Mouse (Mus musculus) midbrain, embryonic 14.5 days (tissue): Measurements from ENCODE around the gene Ikzf3. TPM values are rescaled to one million over a fixed set of nuclear protein-coding genes. Genes with fewer than 3 reads are reported as not detected.

Experiments
- ATAC-seq: fragments of 200-750 bp; cut with Nextera tagmentation; 2 replicates; pipeline ENCODE4 v1.8.0; 2017; ENCODE audit warnings: moderate number of reproducible peaks, moderate library complexity; ENCODE audit not compliant: low FRiP score, low TSS enrichment
- DNase-seq: peaks from one replicate; pipeline ENCODE4 v3.0.0-alpha.2; 2015
- H3K27ac ChIP-seq: fragments of 300-500 bp; sonication (generic); replicated peaks from 2 replicates; pipeline ENCODE4 v1.5.1; 2014; ENCODE audit warnings: mild to moderate bottlenecking, low read depth, low read length, moderate library complexity
- H3K27me3 ChIP-seq: fragments of 300-500 bp; sonication (generic); 2 replicates; pipeline ENCODE4 v1.6.1; 2014; ENCODE audit warnings: low read length, control low read depth, mixed read lengths; ENCODE audit not compliant: control insufficient read depth, insufficient read depth
- H3K36me3 ChIP-seq: fragments of 300-500 bp; sonication (generic); 2 replicates; pipeline ENCODE4 v1.6.1; 2014; ENCODE audit warnings: low read length, control low read depth; ENCODE audit not compliant: control insufficient read depth, insufficient read depth
- H3K4me1 ChIP-seq: fragments of 300-500 bp; sonication (generic); 2 replicates; pipeline ENCODE4 v1.6.1; 2014; ENCODE audit warnings: mild to moderate bottlenecking, antibody characterized with exemption, low read length, control low read depth; ENCODE audit not compliant: control insufficient read depth, insufficient read depth
- H3K4me2 ChIP-seq: fragments of 300-500 bp; sonication (generic); 2 replicates; pipeline ENCODE4 v1.6.1; 2014; ENCODE audit warnings: mild to moderate bottlenecking, low read length, moderate library complexity
- H3K4me3 ChIP-seq: fragments of 300-500 bp; sonication (generic); replicated peaks from 2 replicates; pipeline ENCODE4 v1.5.1; 2014; ENCODE audit warnings: low read depth, low read length
- H3K9ac ChIP-seq: fragments of 300-500 bp; sonication (generic); replicated peaks from 2 replicates; pipeline ENCODE4 v1.6.1; 2014; ENCODE audit warnings: mild to moderate bottlenecking, low read length, moderate library complexity
- H3K9me3 ChIP-seq: fragments of 300-500 bp; sonication (generic); 2 replicates; pipeline ENCODE4 v1.6.1; 2016; ENCODE audit warnings: low read length, control low read depth, mixed read lengths; ENCODE audit not compliant: control insufficient read depth
- WGBS: fragments of 180-500 bp; shearing (Covaris S2); extraction: QIAGEN DNeasy Blood & Tissue Kit; methylation state at CpG from one replicate; pipeline ENCODE4 v1.1.7; 2014; 5-methylcytosine and 5-hydroxymethylcytosine counted together
- polyA plus RNA-seq: library from polyadenylated mRNA; unstranded; fragments of >200 nt; fragmentation: Nextera tagmentation; extraction: Ambion mirVana; gene quantifications from 2 replicates; pipeline ENCODE4 v1.2.1, GENCODE M21; 2014

The Ikzf3 gene
- polyA plus RNA-seq, 1 experiment from 2014 or later, result not detected

DNA sequence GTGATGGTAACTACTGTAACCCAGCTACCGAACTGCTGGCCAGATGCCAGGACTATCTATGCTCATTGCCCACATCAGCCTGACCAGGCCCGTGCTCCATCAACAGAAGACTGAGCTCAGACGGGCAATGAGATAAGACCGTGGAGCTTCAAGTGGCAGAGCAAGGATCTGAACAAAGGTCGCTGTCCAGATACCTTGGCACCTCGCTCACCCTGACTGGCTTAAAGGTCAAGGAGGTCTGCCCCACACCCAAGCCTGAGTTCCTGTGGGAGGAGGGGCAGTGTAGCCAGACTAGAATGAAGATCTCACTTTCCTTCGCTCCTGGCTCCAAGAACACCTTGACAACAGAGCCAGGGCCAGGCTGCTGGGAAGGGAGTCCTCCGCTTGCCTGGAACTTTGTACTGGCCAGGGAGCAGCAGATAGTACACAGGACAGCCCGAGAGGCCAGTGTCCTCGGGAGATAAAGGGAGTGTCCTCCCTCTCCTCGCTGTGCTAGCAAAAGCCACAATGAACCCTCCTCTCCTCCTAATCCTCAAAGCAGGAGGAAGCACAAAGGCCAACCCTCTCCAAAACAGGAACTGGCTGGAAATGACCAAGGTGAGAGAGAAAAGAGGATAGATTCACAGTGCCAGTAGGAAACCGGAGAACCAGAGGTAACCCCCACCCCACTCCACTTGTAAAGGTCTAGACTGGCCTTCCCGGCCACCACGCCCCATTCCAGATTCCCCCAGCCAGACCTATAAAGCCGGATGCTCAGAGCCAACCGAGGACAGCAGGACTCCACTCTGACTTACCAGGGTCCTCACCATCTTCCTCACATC, 34.7 kb upstream of the Ikzf3 start:
- H3K27me3 ChIP-seq, result no peaks in the 10 kb centered on the region
- 72% methylated on average over 16 of the region's 16 CpGs for WGBS
- no peak overlapping the region for H3K27ac ChIP-seq
- no peaks in the 10 kb centered on the region for H3K9me3 ChIP-seq
- H3K4me2 ChIP-seq, result no peak overlapping the region
- peaks cover 5% of the 10 kb centered on the region for H3K4me1 ChIP-seq
- no peak for DNase-seq
- H3K4me3 ChIP-seq, result no peak overlapping the region
- no peak overlapping the region for H3K9ac ChIP-seq
- ATAC-seq, result no peak
- peaks cover 34% of the 10 kb centered on the region for H3K36me3 ChIP-seq

- H3K4me3 ChIP-seq, result no peak overlapping the region
- no peaks in the 10 kb centered on the region for H3K27me3 ChIP-seq
- WGBS, result 90% methylated on average over 5 of the region's 5 CpGs
- H3K9me3 ChIP-seq, result no peaks in the 10 kb centered on the region
- H3K27ac ChIP-seq, result no peak overlapping the region
- DNase-seq, result no peak
- peaks cover 25% of the 10 kb centered on the region for H3K36me3 ChIP-seq
- no peaks in the 10 kb centered on the region for H3K4me1 ChIP-seq
- no peak overlapping the region for H3K9ac ChIP-seq
- H3K4me2 ChIP-seq, result no peak overlapping the region
- no peak for ATAC-seq
Measured at GRCm38 (mm10) chr11:98577776-98578175, 31.9 kb upstream of the Ikzf3 start.

DNA sequence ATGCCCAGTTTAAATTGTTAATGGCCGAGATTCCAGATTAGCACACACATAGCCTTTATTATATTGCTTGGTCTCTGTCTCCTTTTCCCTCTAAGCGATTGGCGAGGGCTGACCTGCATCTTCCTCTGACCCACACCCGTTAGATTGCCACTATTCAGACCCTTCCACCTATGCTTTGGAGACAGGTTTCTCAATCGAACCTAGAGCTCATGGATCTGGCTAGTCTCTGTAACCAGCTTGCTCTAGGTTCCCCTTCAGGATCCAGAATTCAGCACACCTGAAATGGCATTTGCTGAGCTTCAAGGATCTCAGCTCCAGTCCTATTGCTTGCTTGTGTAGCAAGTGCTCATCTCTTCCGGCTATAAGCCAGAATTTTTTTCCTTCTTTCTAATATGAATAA, 23.6 kb upstream of the Ikzf3 start:
- Histone ChIP-seq H3K4me3 (no peak overlapping the region), H3K27ac (no peak overlapping the region), H3K9ac (no peak overlapping the region), H3K27me3 (no peaks in the 10 kb centered on the region), H3K36me3 (no peaks in the 10 kb centered on the region), H3K4me1 (no peaks in the 10 kb centered on the region), H3K4me2 (no peak overlapping the region), H3K9me3 (no peaks in the 10 kb centered on the region)
- WGBS, result 81% methylated on average over 6 of the region's 6 CpGs
- ATAC-seq (no peak), DNase-seq (no peak)

DNA sequence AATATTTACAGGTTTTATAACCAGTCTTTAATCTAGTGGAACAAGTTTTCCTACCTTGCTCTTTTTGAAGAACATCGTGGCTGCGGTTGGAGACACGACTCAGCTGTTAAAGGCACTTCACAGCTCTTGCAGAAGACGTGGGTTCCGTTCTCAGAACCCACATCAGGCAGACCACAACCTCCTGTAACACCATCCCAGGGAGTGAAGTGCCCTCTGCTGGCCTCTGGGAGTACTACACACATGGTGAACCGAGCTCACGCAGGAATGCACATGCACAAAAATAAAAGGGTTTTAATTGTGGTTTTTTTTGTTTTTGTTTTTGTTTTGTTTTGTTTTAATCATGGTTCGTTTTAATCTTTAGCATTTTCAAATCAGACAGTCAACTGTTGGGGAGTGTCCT, 22.5 kb upstream of the Ikzf3 start:
- no peak for ATAC-seq
- Histone ChIP-seq H3K9me3 (no peaks in the 10 kb centered on the region), H3K9ac (no peak overlapping the region), H3K36me3 (no peaks in the 10 kb centered on the region), H3K4me2 (no peak overlapping the region), H3K27ac (no peak overlapping the region), H3K27me3 (no peaks in the 10 kb centered on the region), H3K4me1 (no peaks in the 10 kb centered on the region), H3K4me3 (no peak overlapping the region)
- WGBS, result 89% methylated on average over 8 of the region's 8 CpGs
- no peak for DNase-seq

- Histone ChIP-seq H3K27ac (no peak overlapping the region), H3K27me3 (no peaks in the 10 kb centered on the region), H3K4me2 (no peak overlapping the region), H3K9ac (no peak overlapping the region), H3K9me3 (no peaks in the 10 kb centered on the region), H3K36me3 (no peaks in the 10 kb centered on the region), H3K4me1 (no peaks in the 10 kb centered on the region), H3K4me3 (no peak overlapping the region)
- WGBS, result 75% methylated on average over 13 of the region's 13 CpGs
- ATAC-seq, result no peak
- DNase-seq, result no peak
Measured at GRCm38 (mm10) chr11:98563921-98564414, 18.1 kb upstream of the Ikzf3 start.

GRCm38 (mm10) chr11:98563025-98563424, 17.2 kb upstream of the Ikzf3 start:
- DNase-seq, result no peak
- Histone ChIP-seq H3K4me2 (no peak overlapping the region), H3K27me3 (no peaks in the 10 kb centered on the region), H3K36me3 (no peaks in the 10 kb centered on the region), H3K4me3 (no peak overlapping the region), H3K9me3 (no peaks in the 10 kb centered on the region), H3K4me1 (no peaks in the 10 kb centered on the region), H3K9ac (no peak overlapping the region), H3K27ac (no peak overlapping the region)
- no peak for ATAC-seq
- WGBS, result 88% methylated on average over 3 of the region's 3 CpGs

GRCm38 (mm10) chr11:98560942-98561341, 15.1 kb upstream of the Ikzf3 start:
- DNase-seq (no peak), ATAC-seq (no peak)
- Histone ChIP-seq H3K4me3 (no peak overlapping the region), H3K27me3 (no peaks in the 10 kb centered on the region), H3K4me2 (no peak overlapping the region), H3K9ac (no peak overlapping the region), H3K27ac (no peak overlapping the region), H3K9me3 (no peaks in the 10 kb centered on the region), H3K36me3 (no peaks in the 10 kb centered on the region), H3K4me1 (no peaks in the 10 kb centered on the region)
- WGBS, result 48% methylated on average over 7 of the region's 7 CpGs

DNA sequence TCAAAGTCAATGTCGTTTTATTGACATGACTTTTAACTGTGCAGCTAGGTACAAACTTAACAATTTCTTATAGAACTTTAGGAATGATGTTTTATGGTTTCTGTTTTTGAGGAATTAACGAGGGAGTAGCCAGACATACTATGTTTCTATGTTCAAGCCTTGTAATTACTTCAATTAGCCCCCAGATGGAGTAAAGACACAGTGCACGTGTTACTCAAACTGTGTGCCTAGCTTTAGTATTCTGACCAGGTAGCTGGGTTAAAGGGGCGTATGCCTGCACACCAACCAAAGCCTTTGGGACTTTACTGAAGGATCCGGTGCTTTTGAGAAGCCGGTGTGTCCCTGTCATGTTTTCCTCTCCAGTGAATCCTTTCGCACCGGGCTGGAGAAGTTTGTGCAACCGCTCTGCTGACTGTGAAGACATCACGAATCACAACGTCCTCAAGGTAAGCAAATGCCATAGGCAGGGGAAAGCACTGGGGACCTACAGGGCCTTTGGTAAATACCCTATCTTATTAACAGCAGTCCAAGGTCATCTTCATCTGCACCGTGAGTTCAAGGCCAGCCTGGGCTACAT, 9.4 kb upstream of the Ikzf3 start:
- 63% methylated on average over 12 of the region's 12 CpGs for WGBS
- Histone ChIP-seq H3K4me3 (no peak overlapping the region), H3K27ac (no peak overlapping the region), H3K4me1 (no peaks in the 10 kb centered on the region), H3K27me3 (peaks cover 3% of the 10 kb centered on the region; the same call in 1 of the 2 replicates), H3K9ac (no peak overlapping the region), H3K9me3 (no peaks in the 10 kb centered on the region), H3K4me2 (no peak overlapping the region), H3K36me3 (no peaks in the 10 kb centered on the region)
- DNase-seq (peak; percentile 19), ATAC-seq (no peak)

DNA sequence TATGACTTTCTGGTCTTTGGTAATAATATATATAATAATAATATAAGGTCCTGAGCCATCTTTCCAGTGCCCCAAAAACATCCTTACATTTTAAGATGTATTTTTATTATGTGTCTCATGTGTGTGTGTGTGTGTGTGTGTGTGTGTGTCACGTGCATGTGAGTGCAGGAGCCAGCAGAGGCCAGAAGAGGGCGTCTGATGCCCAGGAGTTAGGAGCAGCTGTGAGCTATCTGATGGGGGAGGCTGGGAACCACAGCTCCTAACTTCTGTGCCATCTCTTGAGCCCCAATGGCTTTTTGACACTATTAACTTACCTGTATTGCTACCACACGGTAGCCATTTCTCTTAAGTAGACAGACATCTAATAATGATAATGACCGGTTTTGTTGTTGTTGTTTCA, 8.1 kb upstream of the Ikzf3 start:
- no peak for ATAC-seq
- no peak for DNase-seq
- no peak overlapping the region for H3K27ac ChIP-seq
- peaks cover 15% of the 10 kb centered on the region for H3K27me3 ChIP-seq
- H3K9ac ChIP-seq, result no peak overlapping the region
- 94% methylated on average over 4 of the region's 4 CpGs for WGBS
- H3K9me3 ChIP-seq, result no peaks in the 10 kb centered on the region
- H3K4me3 ChIP-seq, result no peak overlapping the region
- H3K4me2 ChIP-seq, result no peak overlapping the region
- no peaks in the 10 kb centered on the region for H3K36me3 ChIP-seq
- no peaks in the 10 kb centered on the region for H3K4me1 ChIP-seq
